Mouse (Mus musculus) MEL (cell line): ENCODE results near the gene Themis2. TPM values are rescaled to one million over a fixed set of nuclear protein-coding genes. Genes with fewer than 3 reads are reported as not detected.
"Not testable (repeated sequence)": the region's sequence is repeated elsewhere in the genome, so short reads cannot be mapped to it uniquely, and the experiment has no call there.

Experiments used
- DNase-seq: peaks from one replicate; pipeline ENCODE4 v3.0.0; 2011; ENCODE audit warnings: low read depth, low spot score
- H3K27ac ChIP-seq: 2 replicates; pipeline ENCODE4 v1.5.1; 2012; ENCODE audit warnings: low read depth, mild to moderate bottlenecking, control low read depth, low read length, moderate library complexity; ENCODE audit not compliant: control insufficient read depth
- H3K27me3 ChIP-seq, 2 experiments: fragments of 150-350 bp in 1 of 2; sonication (generic) in 1 of 2; 2 replicates each; pipeline ENCODE4 v1.6.1; 2012; ENCODE audit warnings: low read length in 2 of 2, mild to moderate bottlenecking in 2 of 2, improper control_type of control experiment in 1 of 2, moderate library complexity in 1 of 2; ENCODE audit not compliant: insufficient read depth in 2 of 2, control insufficient read depth in 1 of 2
- H3K36me3 ChIP-seq, 2 experiments: 2 replicates each; pipeline ENCODE4 v1.6.1; 2012 to 2014; ENCODE audit warnings: low read length in 2 of 2, improper control_type of control experiment in 1 of 2, inconsistent platforms in 1 of 2, mild to moderate bottlenecking in 1 of 2; ENCODE audit not compliant: insufficient read depth in 2 of 2, control insufficient read depth in 1 of 2
- H3K4me1 ChIP-seq, 2 experiments: fragments of 150-350 bp in 1 of 2; sonication (generic) in 1 of 2; 2 replicates each; pipeline ENCODE4 v1.6.1; 2012; ENCODE audit warnings: low read length in 2 of 2, improper control_type of control experiment in 1 of 2, mild to moderate bottlenecking in 1 of 2; ENCODE audit not compliant: insufficient read depth in 2 of 2, control insufficient read depth in 1 of 2
- H3K4me3 ChIP-seq, 2 experiments: fragments of 150-350 bp in 1 of 2; sonication (generic) in 1 of 2; 2 replicates each; pipeline ENCODE4 v1.5.1; 2012; ENCODE audit warnings: low read depth in 2 of 2, low read length in 2 of 2, mild to moderate bottlenecking in 2 of 2, moderate library complexity in 2 of 2, control low read depth in 1 of 2, improper control_type of control experiment in 1 of 2; ENCODE audit not compliant: control insufficient read depth in 1 of 2, insufficient read depth in 1 of 2
- H3K79me2 ChIP-seq: 2 replicates; pipeline ENCODE4 v1.6.1; 2012; ENCODE audit warnings: mild to moderate bottlenecking, low read length, moderate library complexity; ENCODE audit not compliant: control insufficient read depth, poor library complexity, insufficient read depth
- H3K9ac ChIP-seq: 2 replicates; pipeline ENCODE4 v1.6.1; 2012; ENCODE audit warnings: low read depth, mild to moderate bottlenecking, control low read depth, low read length, moderate library complexity; ENCODE audit not compliant: control insufficient read depth, poor library complexity, severe bottlenecking
- H3K9me3 ChIP-seq: fragments of 150-350 bp; sonication (generic); replicated peaks from 2 replicates; pipeline ENCODE4 v1.6.1; 2012; ENCODE audit warnings: mild to moderate bottlenecking, low read length, improper control_type of control experiment, moderate library complexity; ENCODE audit not compliant: insufficient read depth
- BHLHE40 ChIP-seq: IDR thresholded peaks from 2 replicates; pipeline ENCODE4 v1.6.1; 2012; ENCODE audit warnings: low read depth, mild to moderate bottlenecking, inconsistent platforms, low read length, improper control_type of control experiment, borderline replicate concordance
- CTCF ChIP-seq, 3 experiments: IDR thresholded peaks in 2 of 3; conservative IDR thresholded peaks in 1 of 3; 2 replicates each; pipeline ENCODE4 v1.5.1; 2011 to 2012; ENCODE audit warnings: low read length in 3 of 3, low read depth in 2 of 3, mild to moderate bottlenecking in 2 of 3, improper control_type of control experiment in 1 of 3, inconsistent platforms in 1 of 3, mixed read lengths in 1 of 3, moderate library complexity in 1 of 3; ENCODE audit not compliant: control insufficient read depth in 1 of 3, insufficient read depth in 1 of 3, poor library complexity in 1 of 3, severe bottlenecking in 1 of 3
- HCFC1 ChIP-seq: IDR thresholded peaks from 2 replicates; pipeline ENCODE4 v1.6.1; 2012; ENCODE audit warnings: low read depth, mild to moderate bottlenecking, inconsistent platforms, low read length, improper control_type of control experiment, moderate library complexity
- JUND ChIP-seq: IDR thresholded peaks from 2 replicates; pipeline ENCODE4 v1.6.1; 2011; ENCODE audit warnings: low read depth, mild to moderate bottlenecking, improper control_type of control experiment, low read length
- KAT2A ChIP-seq: conservative IDR thresholded peaks from 2 replicates; pipeline ENCODE4 v1.6.1; 2012; ENCODE audit warnings: low read depth, low read length, improper control_type of control experiment, inconsistent platforms
- MYC ChIP-seq: IDR thresholded peaks from 2 replicates; pipeline ENCODE4 v1.6.1; 2011; ENCODE audit warnings: low read depth, mild to moderate bottlenecking, low read length, improper control_type of control experiment, moderate library complexity
- SIN3A ChIP-seq: IDR thresholded peaks from 2 replicates; pipeline ENCODE4 v1.6.1; 2012; ENCODE audit warnings: low read length, improper control_type of control experiment, inconsistent platforms
- TBP ChIP-seq: IDR thresholded peaks from 2 replicates; pipeline ENCODE4 v1.8.0; 2011; ENCODE audit warnings: low read depth, low read length, improper control_type of control experiment
- TCF12 ChIP-seq: IDR thresholded peaks from 2 replicates; pipeline ENCODE4 v1.6.1; 2014; ENCODE audit warnings: low read depth, mild to moderate bottlenecking, inconsistent platforms, low read length, improper control_type of control experiment, moderate library complexity
- ZC3H11A ChIP-seq: IDR thresholded peaks from 2 replicates; pipeline ENCODE4 v1.6.1; 2012; ENCODE audit warnings: low read depth, mild to moderate bottlenecking, inconsistent platforms, low read length, improper control_type of control experiment
- ZNF384 ChIP-seq: IDR thresholded peaks from 2 replicates; pipeline ENCODE4 v1.6.1; 2012; ENCODE audit warnings: low read depth, mild to moderate bottlenecking, inconsistent platforms, low read length, improper control_type of control experiment
- polyA plus RNA-seq, 2 experiments: library from polyadenylated mRNA; stranded (reverse) in 1 of 2; unstranded in 1 of 2; fragments of >175 nt in 1 of 2; fragments of >200 nt in 1 of 2; gene quantifications; 2 replicates each; pipeline versions ENCODE4 v1.2.1 to v1.2.4; 2012; ENCODE audit warnings: low replicate concordance in 2 of 2, low read depth in 1 of 2; ENCODE audit not compliant: insufficient read length in 2 of 2, insufficient read depth in 1 of 2, missing spikeins in 1 of 2
- total RNA-seq: library from RNA; depleted of rRNA; stranded (reverse); fragments of 300-350 nt; gene quantifications from 2 replicates; pipeline ENCODE4 v1.2.3, GENCODE M21; 2012

Gene Themis2
- total and polyA plus RNA-seq, 3 experiments = 1.0 to 2.6 TPM; not detected in 1

- H3K79me2 ChIP-seq, H3K4me3 ChIP-seq, H3K27ac ChIP-seq, H3K9ac ChIP-seq, H3K27me3 ChIP-seq, H3K9me3 ChIP-seq, DNase-seq: not testable (repeated sequence)
- peaks cover 0 to 14% of the 10 kb centered on the region in 2 experiments; a peak in 2 of 4 replicates for H3K36me3 ChIP-seq
- TF ChIP-seq TBP = peak; percentile 61; the same call in 1 of the 2 replicates
- H3K4me1 ChIP-seq = peaks cover 10 to 43% of the 10 kb centered on the region in 2 experiments; a peak in 3 of 4 replicates
Observed at GRCm38 (mm10) chr4:132798666-132799065, 2.5 kb upstream of the Themis2 start.

- H3K9me3 ChIP-seq = no peaks in the 10 kb centered on the region
- TF ChIP-seq CTCF (IDR thresholded peaks at IDR 0.05 in 2 of 3, conservative IDR thresholded peaks at IDR 0.05 in 1 of 3; ENCODE audit: control insufficient read depth in 1 of 3, insufficient read depth in 1 of 3, low read depth in 2 of 3, low read length in 3 of 3, poor library complexity in 1 of 3, severe bottlenecking in 1 of 3) (peak in 2 of 3 experiments; percentile 9 to 12; a peak in 1 of 6 replicates), SIN3A (0 out of 2 replicates have a peak, but pooled peaks have one; percentile 24), KAT2A (no peak), HCFC1 (no peak), TCF12 (no peak), MYC (0 out of 2 replicates have a peak, but pooled peaks have one; percentile 24), JUND (no peak), ZNF384 (peak; percentile 91)
- H3K4me3 ChIP-seq = peak overlapping the region; percentile 44 to 48
- DNase-seq = peak; percentile 74
- H3K79me2 ChIP-seq = no peaks in the 10 kb centered on the region; the same call in 1 of the 2 replicates
- peaks cover 0 to 14% of the 10 kb centered on the region in 2 experiments; a peak in 2 of 4 replicates for H3K36me3 ChIP-seq
- H3K4me1 ChIP-seq = peaks cover 10 to 45% of the 10 kb centered on the region in 2 experiments; a peak in 3 of 4 replicates
- peak overlapping the region; percentile 47 for H3K9ac ChIP-seq
- H3K27me3 ChIP-seq = no peaks in the 10 kb centered on the region
- peak overlapping the region; percentile 55 for H3K27ac ChIP-seq
Observed at GRCm38 (mm10) chr4:132798028-132798427, 1.8 kb upstream of the Themis2 start.

DNA sequence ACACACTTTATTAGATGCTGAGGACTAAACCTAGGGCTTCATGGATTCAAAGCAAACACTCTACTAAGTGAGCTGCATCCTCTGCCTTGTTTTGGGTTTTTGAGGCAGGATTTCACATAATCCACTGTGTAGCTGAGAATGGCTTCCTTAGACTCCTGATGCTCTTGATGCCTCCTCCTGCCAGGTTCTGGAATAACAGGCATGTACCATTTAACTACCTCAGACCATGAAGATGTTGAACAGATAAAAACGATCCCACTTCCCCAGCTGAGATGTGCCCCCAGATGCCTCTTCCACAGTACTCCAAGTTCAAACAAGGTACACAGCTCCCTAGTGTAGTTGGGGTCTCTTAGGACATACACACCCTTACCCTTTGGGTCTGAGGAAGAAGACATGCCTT lies 1.3 kb upstream of the Themis2 start:
- Histone ChIP-seq H3K79me2 (no peaks in the 10 kb centered on the region; the same call in 1 of the 2 replicates), H3K27ac (peak overlapping the region; percentile 55; the same call in 1 of the 2 replicates), H3K36me3 (peaks cover 0 to 12% of the 10 kb centered on the region in 2 experiments; a peak in 2 of 4 replicates), H3K9ac (peak overlapping the region; percentile 47; the same call in 1 of the 2 replicates), H3K9me3 (no peaks in the 10 kb centered on the region), H3K4me3 (peak overlapping the region; percentile 44 to 48), H3K4me1 (peaks cover 10 to 43% of the 10 kb centered on the region in 2 experiments; a peak in 3 of 4 replicates), H3K27me3 (no peaks in the 10 kb centered on the region)
- peak; percentile 53 for DNase-seq
- TF ChIP-seq BHLHE40 (no peak), CTCF (IDR thresholded peaks at IDR 0.05 in 2 of 3, conservative IDR thresholded peaks at IDR 0.05 in 1 of 3; ENCODE audit: control insufficient read depth in 1 of 3, insufficient read depth in 1 of 3, low read depth in 2 of 3, low read length in 3 of 3, poor library complexity in 1 of 3, severe bottlenecking in 1 of 3) (peak in 1 of 3 experiments; percentile 9; a peak in 1 of 6 replicates), ZC3H11A (no peak)
